Mouse (Mus musculus) liver, embryonic 18 days (tissue): ENCODE results near the gene Tia1. TPM values are rescaled to one million over a fixed set of nuclear protein-coding genes. Genes with fewer than 3 reads are reported as not detected.

ENCODE experiments used
- polyA plus RNA-seq: library from polyadenylated mRNA; depleted of rRNA; stranded (reverse); fragments of >200 nt; gene quantifications from 2 replicates; pipeline ENCODE4 v1.2.3, GENCODE M21; 2012; rRNA removed

The Tia1 gene
- polyA plus RNA-seq, result 14.4 and 16.3 TPM in 2 replicates

GRCm38 (mm10) chr6:86404100-86404861 is at the start of gene Tia1:
Tia1 (plus strand) TSS chr6:86404219.

GRCm38 (mm10) chr6:86365371-86366124 is 38.5 kb upstream of the Tia1 start, which contains the start of gene Fam136a:
Fam136a (plus strand) TSS chr6:86365646.

GRCm38 (mm10) chr6:86370764-86371339 is 33.2 kb upstream of the Tia1 start, which contains the start of gene Snrpg:
Snrpg (plus strand) TSS chr6:86371304.

DNA sequence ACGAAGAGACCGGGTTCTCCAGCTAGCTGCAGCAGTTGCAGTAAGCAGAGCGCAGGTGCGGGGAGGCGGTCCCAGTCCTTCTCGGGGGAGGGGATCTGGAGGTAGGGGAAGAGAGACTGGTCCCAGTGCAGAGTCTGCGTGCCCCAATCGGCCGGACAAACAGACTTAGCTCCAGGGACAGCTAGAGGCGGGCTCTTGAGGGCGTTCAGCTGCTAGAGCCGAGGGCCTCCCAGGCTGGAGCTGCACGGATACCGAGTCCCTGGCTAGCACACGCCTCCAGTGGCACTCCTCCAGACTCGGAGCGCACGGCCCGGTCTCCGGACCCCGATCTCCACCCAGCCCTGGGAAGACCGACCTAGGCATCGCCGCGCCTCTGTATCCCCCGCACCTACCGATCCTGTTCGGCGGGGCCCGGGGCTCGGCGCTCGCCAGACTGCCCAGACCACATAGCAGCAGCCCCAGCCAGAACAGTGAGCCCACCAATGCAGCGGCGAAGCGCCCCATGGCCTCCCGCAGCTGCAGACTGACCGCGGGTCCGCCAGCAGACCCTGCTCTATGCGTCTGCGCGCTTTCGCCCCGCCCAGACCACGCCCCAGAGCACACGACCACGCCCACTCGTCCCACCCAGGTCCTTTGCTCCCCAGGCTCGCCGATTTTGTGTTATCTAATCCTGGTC is 7.3 kb upstream of the Tia1 start, which contains the start of gene Pcyox1:
Pcyox1 (minus strand) TSS at position 574 of the 676 bp plus-strand sequence.

GRCm38 (mm10) chr6:86426358-86426757 is 22.3 kb downstream of the Tia1 start, which contains the start of gene Gm44790:
Gm44790 (plus strand) TSS chr6:86426658.

GRCm38 (mm10) chr6:86438272-86439118 is 34.5 kb downstream of the Tia1 start, which contains the start of gene C87436:
C87436 (plus strand) TSS chr6:86438374.

Other genes with a start within 250 kb of the Tia1 start
- 2.4 and 2.7 TPM in 2 replicates for gene Tgfa, start 209.0 kb upstream of the Tia1 start, polyA plus RNA-seq
- 37.1 and 39.3 TPM in 2 replicates for gene Fam136a, start 38.6 kb upstream of the Tia1 start, polyA plus RNA-seq
- gene Snrpg, start 32.9 kb upstream of the Tia1 start, polyA plus RNA-seq, result 70.2 and 75.9 TPM in 2 replicates
- gene Pcyox1, start 7.1 kb upstream of the Tia1 start, polyA plus RNA-seq, result 72.7 and 72.9 TPM in 2 replicates
- gene Gm44790, start 22.4 kb downstream of the Tia1 start, polyA plus RNA-seq, result 0.17 TPM in 1 of 2 replicates, not detected in the other
- 6.4 and 7.0 TPM in 2 replicates for gene C87436, start 34.2 kb downstream of the Tia1 start, polyA plus RNA-seq
- gene Pcbp1, start 122.1 kb downstream of the Tia1 start, polyA plus RNA-seq, result 99.3 and 102 TPM in 2 replicates
- gene Asprv1, start 223.9 kb downstream of the Tia1 start, polyA plus RNA-seq, result 11.0 and 12.9 TPM in 2 replicates